Mouse (Mus musculus) heart, embryonic 13.5 days (tissue): ENCODE results near the gene Socs3. TPM values are rescaled to one million over a fixed set of nuclear protein-coding genes. Genes with fewer than 3 reads are reported as not detected.

Experiments used
- ATAC-seq: fragments of 200-750 bp; cut with Nextera tagmentation; 2 replicates; pipeline ENCODE4 v1.8.0; 2017; ENCODE audit warnings: moderate TSS enrichment; ENCODE audit not compliant: insufficient number of reproducible peaks, low FRiP score, low TSS enrichment; ENCODE audit errors: extremely low read depth
- H3K27ac ChIP-seq: fragments of 300-500 bp; sonication (generic); replicated peaks from 2 replicates; pipeline ENCODE4 v1.5.1; 2015; ENCODE audit warnings: moderate library complexity, mild to moderate bottlenecking, inconsistent platforms
- H3K27me3 ChIP-seq: fragments of 300-500 bp; sonication (generic); replicated peaks from 2 replicates; pipeline ENCODE4 v1.6.1; 2015; ENCODE audit warnings: mild to moderate bottlenecking, inconsistent platforms
- H3K36me3 ChIP-seq: fragments of 300-500 bp; sonication (generic); 2 replicates; pipeline ENCODE4 v1.6.1; 2015; ENCODE audit warnings: mild to moderate bottlenecking, inconsistent platforms
- H3K4me1 ChIP-seq: fragments of 300-500 bp; sonication (generic); 2 replicates; pipeline ENCODE4 v1.6.1; 2015; ENCODE audit warnings: inconsistent platforms
- H3K4me2 ChIP-seq: fragments of 300-500 bp; sonication (generic); 2 replicates; pipeline ENCODE4 v1.6.1; 2015; ENCODE audit warnings: inconsistent platforms, mild to moderate bottlenecking, moderate library complexity
- H3K4me3 ChIP-seq: fragments of 300-500 bp; sonication (generic); 2 replicates; pipeline ENCODE4 v1.5.1; 2015; ENCODE audit warnings: moderate library complexity, mild to moderate bottlenecking, inconsistent platforms
- H3K9ac ChIP-seq: fragments of 300-500 bp; sonication (generic); 2 replicates; pipeline ENCODE4 v1.6.1; 2015; ENCODE audit warnings: inconsistent platforms, mild to moderate bottlenecking, moderate library complexity
- H3K9me3 ChIP-seq: fragments of 300-500 bp; sonication (generic); 2 replicates; pipeline ENCODE4 v1.6.1; 2016; ENCODE audit warnings: inconsistent platforms
- WGBS: fragments of 180-500 bp; shearing (Covaris S2); methylation state at CpG from one replicate; pipeline ENCODE4 v1.1.7; 2015; ENCODE audit warnings: mixed read lengths; 5-methylcytosine and 5-hydroxymethylcytosine counted together
- polyA plus RNA-seq: library from polyadenylated mRNA; unstranded; fragments of >200 nt; fragmentation: Nextera tagmentation; extraction: Ambion mirVana; gene quantifications from 2 replicates; pipeline ENCODE4 v1.2.1, GENCODE M21; 2015

The Socs3 gene
- polyA plus RNA-seq, 1 experiment from 2014 or later, result 8.5 TPM

GRCm38 (mm10) chr11:117994250-117995057 lies 24.6 kb upstream of the Socs3 start:
- peaks cover 84% of the 10 kb centered on the region for H3K4me1 ChIP-seq
- WGBS, result 48% methylated on average over 9 of the region's 9 CpGs
- H3K4me2 ChIP-seq, result peak overlapping the region; percentile 34
- ATAC-seq, result no peak
- H3K27me3 ChIP-seq, result no peaks in the 10 kb centered on the region
- no peaks in the 10 kb centered on the region for H3K9me3 ChIP-seq
- peak overlapping the region; percentile 71 for H3K9ac ChIP-seq
- peak overlapping the region; percentile 87 for H3K27ac ChIP-seq
- H3K36me3 ChIP-seq, result no peaks in the 10 kb centered on the region
- no peak overlapping the region for H3K4me3 ChIP-seq

DNA sequence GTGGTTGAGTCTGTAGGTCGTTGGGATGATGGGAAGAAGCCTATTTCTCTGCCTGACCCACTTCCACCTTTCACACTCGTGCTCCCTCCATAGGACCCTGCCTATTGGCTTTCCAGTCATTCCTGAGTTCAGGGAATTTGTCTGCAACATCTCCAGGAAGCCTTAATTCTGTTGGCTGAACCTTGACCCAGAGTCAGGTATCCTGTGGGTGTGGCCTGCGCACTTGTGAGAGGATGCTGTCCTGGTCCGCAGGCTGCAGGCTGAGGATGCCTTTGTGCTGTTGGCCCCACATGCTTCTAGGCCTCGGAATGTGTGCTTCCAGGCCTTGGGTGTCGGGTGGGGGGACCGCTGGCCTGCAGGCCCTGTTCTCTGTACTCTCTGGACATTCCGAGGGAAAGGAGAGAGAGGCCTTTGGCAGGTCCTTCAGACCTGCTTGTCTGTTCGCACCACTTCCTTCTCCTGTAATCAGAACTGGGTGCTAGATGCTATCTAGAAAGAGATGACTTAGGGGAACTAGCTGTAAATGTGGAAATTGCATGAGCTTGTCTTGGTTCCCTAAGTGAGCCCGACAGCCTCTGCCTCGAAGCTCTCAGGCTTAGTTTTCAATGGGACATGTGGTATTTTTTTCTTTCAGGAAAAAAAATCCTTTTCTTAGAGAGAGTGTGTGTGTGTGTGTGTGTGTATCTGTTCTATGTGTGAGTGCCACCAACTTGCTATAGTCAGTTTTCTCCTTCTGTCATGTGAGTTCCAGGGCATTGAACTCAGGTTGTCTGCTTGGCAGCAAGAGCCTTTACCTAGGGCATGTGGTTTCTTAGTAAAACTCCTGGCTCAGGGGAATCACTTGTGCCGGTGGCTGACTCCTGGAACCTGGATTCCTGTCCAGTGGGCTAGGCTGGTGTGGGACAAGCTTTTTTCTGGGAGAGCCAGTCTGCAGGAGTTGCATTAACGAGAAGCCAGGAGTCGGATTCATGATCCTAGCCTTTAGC lies 23.6 kb upstream of the Socs3 start:
- 64% methylated on average over 14 of the region's 14 CpGs for whole genome bisulfite sequencing
- Histone ChIP-seq H3K27ac (peak overlapping the region; percentile 87), H3K4me1 (peaks cover 82% of the 10 kb centered on the region), H3K9me3 (no peaks in the 10 kb centered on the region), H3K27me3 (no peaks in the 10 kb centered on the region), H3K36me3 (no peaks in the 10 kb centered on the region), H3K4me3 (no peak overlapping the region), H3K4me2 (peak overlapping the region; percentile 34), H3K9ac (peak overlapping the region; percentile 71)
- no peak for ATAC-seq

GRCm38 (mm10) chr11:117991502-117992470 lies 21.9 kb upstream of the Socs3 start:
- H3K9ac ChIP-seq, result peak overlapping the region; percentile 42; the same call in 1 of the 2 replicates
- H3K9me3 ChIP-seq, result no peaks in the 10 kb centered on the region
- no peaks in the 10 kb centered on the region for H3K36me3 ChIP-seq
- H3K27me3 ChIP-seq, result no peaks in the 10 kb centered on the region
- ATAC-seq, result no peak
- no peak overlapping the region for H3K4me3 ChIP-seq
- 0 out of 2 replicates have a peak overlapping the region, but pooled peaks have one; percentile 12 for H3K27ac ChIP-seq
- no peak overlapping the region for H3K4me2 ChIP-seq
- whole genome bisulfite sequencing, result 55% methylated on average over 9 of the region's 9 CpGs
- H3K4me1 ChIP-seq, result peaks cover 91% of the 10 kb centered on the region

DNA sequence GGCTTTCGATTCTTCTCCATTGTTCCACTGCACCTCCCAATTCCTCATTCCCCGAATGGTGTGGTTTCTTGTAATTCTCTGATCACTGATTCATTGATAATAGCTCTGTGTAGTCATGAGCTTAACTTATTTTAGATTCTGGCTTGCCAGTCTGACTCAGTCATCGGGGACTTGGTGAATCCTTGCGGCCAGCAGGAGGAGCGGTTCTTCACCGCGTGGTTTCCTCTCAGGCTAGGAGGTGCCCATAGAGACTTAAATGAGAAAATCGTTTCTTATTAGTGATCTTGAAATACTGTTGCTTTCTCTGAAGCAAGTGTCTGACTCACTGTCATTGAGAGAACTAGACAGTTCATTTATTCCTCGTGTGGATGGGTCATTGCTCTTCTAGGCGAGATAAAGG lies 20.1 kb upstream of the Socs3 start:
- Histone ChIP-seq H3K4me1 (peaks cover 83% of the 10 kb centered on the region), H3K4me2 (no peak overlapping the region), H3K4me3 (no peak overlapping the region), H3K27ac (0 out of 2 replicates have a peak overlapping the region, but pooled peaks have one; percentile 12), H3K9ac (peak overlapping the region; percentile 10; the same call in 1 of the 2 replicates), H3K9me3 (no peaks in the 10 kb centered on the region), H3K36me3 (no peaks in the 10 kb centered on the region), H3K27me3 (no peaks in the 10 kb centered on the region)
- no peak for ATAC-seq
- 35% methylated on average over 10 of the region's 10 CpGs for WGBS

DNA sequence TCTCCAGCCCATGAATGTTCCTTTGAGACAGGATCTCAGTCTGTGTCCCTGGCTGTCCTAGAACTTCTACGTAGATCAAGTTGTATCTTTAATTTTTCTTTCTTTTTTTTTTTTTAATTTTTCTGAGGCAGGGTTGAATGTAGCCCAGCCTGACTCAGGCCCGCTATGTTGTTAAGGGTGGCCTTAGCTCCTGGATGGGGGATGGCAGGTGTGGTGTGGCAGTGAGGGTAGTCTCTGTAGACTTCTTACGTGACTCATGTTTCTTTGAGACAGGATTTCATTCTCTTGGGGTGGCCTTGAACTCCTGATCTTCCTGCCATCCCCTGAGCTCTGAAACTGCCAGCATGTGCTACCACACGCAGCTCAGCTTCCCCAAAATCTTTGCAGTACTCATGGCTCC lies 19.4 kb upstream of the Socs3 start:
- Histone ChIP-seq H3K9ac (peak overlapping the region; percentile 28; the same call in 1 of the 2 replicates), H3K4me3 (no peak overlapping the region), H3K4me2 (no peak overlapping the region), H3K27ac (no peak overlapping the region), H3K36me3 (no peaks in the 10 kb centered on the region), H3K4me1 (peaks cover 76% of the 10 kb centered on the region), H3K9me3 (no peaks in the 10 kb centered on the region), H3K27me3 (no peaks in the 10 kb centered on the region)
- 89% methylated on average over 4 of the region's 4 CpGs for WGBS
- no peak for ATAC-seq

- Histone ChIP-seq H3K9me3 (no peaks in the 10 kb centered on the region), H3K36me3 (no peaks in the 10 kb centered on the region), H3K4me1 (peaks cover 63% of the 10 kb centered on the region), H3K4me3 (peak overlapping the region; percentile 96), H3K4me2 (peak overlapping the region; percentile 90), H3K27ac (no peak overlapping the region), H3K27me3 (no peaks in the 10 kb centered on the region), H3K9ac (peak overlapping the region; percentile 93)
- 58% methylated on average over 4 of the region's 4 CpGs for WGBS
- ATAC-seq, result no peak
These were observed 18.1 kb upstream of the Socs3 start for GRCm38 (mm10) chr11:117987968-117988367.

DNA sequence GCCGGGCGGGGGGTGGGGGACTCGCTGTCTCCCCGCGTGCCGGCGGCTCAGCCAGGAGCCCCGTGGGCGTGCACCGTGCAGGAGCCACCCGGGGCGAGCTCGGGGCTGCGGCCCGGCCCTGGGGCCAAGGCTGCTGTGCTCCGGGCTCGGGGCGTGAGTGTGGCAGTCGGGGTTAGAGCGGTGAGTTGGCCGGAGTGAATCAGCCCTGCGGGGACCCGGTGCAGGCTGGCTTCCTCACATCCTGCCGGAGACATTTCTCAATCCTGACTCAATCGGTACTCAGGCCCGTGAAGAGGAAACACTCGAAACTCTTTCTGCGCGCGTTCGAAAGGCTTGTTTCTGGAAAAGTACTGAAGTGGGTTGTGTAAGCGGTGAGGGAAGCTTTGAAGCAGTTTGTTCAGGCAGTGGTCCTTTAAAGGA lies 17.2 kb upstream of the Socs3 start:
- ATAC-seq, result no peak; the same call in 1 of the 2 replicates
- no peaks in the 10 kb centered on the region for H3K36me3 ChIP-seq
- WGBS, result under 1% methylated on average over 32 of the region's 32 CpGs

GRCm38 (mm10) chr11:117986126-117987031 lies 16.5 kb upstream of the Socs3 start, which contains the start of gene Pgs1:
Gene Pgs1 (plus strand): TSS chr11:117986292.
- Histone ChIP-seq H3K9ac (peak within 1 kb of the TSS; percentile 93), H3K36me3 (no peaks in the 10 kb centered on the region), H3K9me3 (no peaks in the 10 kb centered on the region), H3K27me3 (no peaks in the 10 kb centered on the region), H3K4me2 (peak within 1 kb of the TSS; percentile 90), H3K4me3 (peak within 1 kb of the TSS; percentile 96), H3K4me1 (peaks cover 48% of the 10 kb centered on the region), H3K27ac (peak within 1 kb of the TSS; percentile 76)
- WGBS, result 6% methylated on average over 50 of the region's 51 CpGs
- peak; percentile 79 for ATAC-seq

More for the DNA sequence above, 17.2 kb upstream of the Socs3 start:
- Histone ChIP-seq H3K4me2 (peak overlapping the region; percentile 90), H3K9ac (peak overlapping the region; percentile 93), H3K27me3 (no peaks in the 10 kb centered on the region), H3K27ac (peak overlapping the region; percentile 76), H3K9me3 (no peaks in the 10 kb centered on the region), H3K4me1 (peaks cover 54% of the 10 kb centered on the region), H3K4me3 (peak overlapping the region; percentile 96)

DNA sequence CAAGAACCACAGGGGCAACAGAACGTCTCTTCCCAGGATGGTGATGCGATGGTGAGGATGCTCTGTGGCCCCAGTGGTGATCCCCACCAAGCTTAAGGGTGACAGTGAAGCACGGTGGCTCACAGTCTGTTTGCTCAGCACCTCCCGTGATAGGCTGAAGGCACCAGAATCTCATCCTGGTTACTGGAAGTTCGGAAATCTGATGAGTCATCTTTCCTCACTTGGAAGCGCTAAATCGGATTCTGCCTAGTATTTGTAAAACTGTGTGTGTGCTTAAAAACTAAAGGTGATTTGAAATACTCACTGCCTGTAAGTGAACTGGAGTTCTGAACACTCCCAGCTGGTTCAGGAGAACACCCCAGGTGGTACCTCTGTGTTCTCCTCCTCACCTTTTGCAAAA lies 13.9 kb upstream of the Socs3 start:
- Histone ChIP-seq H3K27me3 (no peaks in the 10 kb centered on the region), H3K36me3 (no peaks in the 10 kb centered on the region), H3K4me2 (no peak overlapping the region), H3K9me3 (no peaks in the 10 kb centered on the region), H3K9ac (no peak overlapping the region), H3K4me3 (no peak overlapping the region), H3K4me1 (peaks cover 21% of the 10 kb centered on the region), H3K27ac (no peak overlapping the region)
- 46% methylated on average over 7 of the region's 7 CpGs for WGBS
- no peak for ATAC-seq
